Mouse (Mus musculus): ENCODE results near the gene Kif21a. TPM values are rescaled to one million over a fixed set of nuclear protein-coding genes. Genes with fewer than 3 reads are reported as not detected.

Kif21a gene
- not detected for total RNA-seq (2023)

GRCm38 (mm10) chr15:91049496-91050441 is at the start of gene Kif21a:
Gene Kif21a, minus strand, starts transcription at chr15:91049948.

Other genes starting within 250 kb of the Kif21a start
- 0.38 TPM for gene Abcd2, start 141.9 kb upstream of the Kif21a start, total RNA-seq (2023)
- not detected for gene CN725425, start 149.5 kb upstream of the Kif21a start, total RNA-seq (2023)